Mouse (Mus musculus) thymus, postnatal 14 days (tissue): Measurements from ENCODE around the gene Dst.

Experiments
- DNase-seq: peaks from one replicate; pipeline ENCODE4 v3.0.0; 2021

The Dst gene

GRCm38 (mm10) chr1:34106606-34107005 lies 198.6 kb downstream of the Dst start:
- DNase-seq: no peak

- DNase-seq: no peak
These were observed 199.1 kb downstream of the Dst start for GRCm38 (mm10) chr1:34107076-34107475.

- DNase-seq: no peak
These were observed 201.7 kb downstream of the Dst start for GRCm38 (mm10) chr1:34109599-34110210.

GRCm38 (mm10) chr1:34110862-34111261 lies 202.8 kb downstream of the Dst start:
- no peak for DNase-seq

GRCm38 (mm10) chr1:34111954-34112353 lies 203.9 kb downstream of the Dst start:
- no peak for DNase-seq

GRCm38 (mm10) chr1:34116444-34116843 lies 208.4 kb downstream of the Dst start:
- DNase-seq: no peak

GRCm38 (mm10) chr1:34117056-34117455 lies 209.0 kb downstream of the Dst start:
- DNase-seq: no peak

GRCm38 (mm10) chr1:34117709-34118108 lies 209.7 kb downstream of the Dst start:
- no peak for DNase-seq

GRCm38 (mm10) chr1:34120066-34120465 lies 212.0 kb downstream of the Dst start:
- DNase-seq: no peak

- no peak for DNase-seq
These were observed 212.6 kb downstream of the Dst start for GRCm38 (mm10) chr1:34120602-34121001.

- DNase-seq: peak; percentile 45
These were observed 213.4 kb downstream of the Dst start for GRCm38 (mm10) chr1:34121157-34122015.

GRCm38 (mm10) chr1:34122198-34122597 lies 214.2 kb downstream of the Dst start:
- no peak for DNase-seq

- no peak for DNase-seq
These were observed 214.9 kb downstream of the Dst start for GRCm38 (mm10) chr1:34122905-34123304.

GRCm38 (mm10) chr1:34123334-34123733 lies 215.3 kb downstream of the Dst start:
- no peak for DNase-seq

GRCm38 (mm10) chr1:34124376-34124775 lies 216.4 kb downstream of the Dst start:
- DNase-seq: no peak

GRCm38 (mm10) chr1:34125148-34125547 lies 217.1 kb downstream of the Dst start:
- no peak for DNase-seq

- DNase-seq: no peak
These were observed 219.9 kb downstream of the Dst start for GRCm38 (mm10) chr1:34127714-34128474.

GRCm38 (mm10) chr1:34128796-34129195 lies 220.8 kb downstream of the Dst start:
- no peak for DNase-seq

- no peak for DNase-seq
These were observed 221.7 kb downstream of the Dst start for GRCm38 (mm10) chr1:34129691-34130090.

- no peak for DNase-seq
These were observed 222.8 kb downstream of the Dst start for GRCm38 (mm10) chr1:34130804-34131203.

- no peak for DNase-seq
These were observed 224.8 kb downstream of the Dst start for GRCm38 (mm10) chr1:34132875-34133274.

- DNase-seq: no peak
These were observed 227.5 kb downstream of the Dst start for GRCm38 (mm10) chr1:34135535-34135934.

- no peak for DNase-seq
These were observed 231.3 kb downstream of the Dst start for GRCm38 (mm10) chr1:34139191-34139853.
